Mouse (Mus musculus): ENCODE data around the gene Ccdc125. TPM values are rescaled to one million over a fixed set of nuclear protein-coding genes. Genes with fewer than 3 reads are reported as not detected.
A peak's percentile ranks its signal among the peaks of the same experiment; 100 is the strongest.

Ccdc125 gene
- polyA plus RNA-seq, 1 experiment from 2014 or later: 6.3 TPM

DNA sequence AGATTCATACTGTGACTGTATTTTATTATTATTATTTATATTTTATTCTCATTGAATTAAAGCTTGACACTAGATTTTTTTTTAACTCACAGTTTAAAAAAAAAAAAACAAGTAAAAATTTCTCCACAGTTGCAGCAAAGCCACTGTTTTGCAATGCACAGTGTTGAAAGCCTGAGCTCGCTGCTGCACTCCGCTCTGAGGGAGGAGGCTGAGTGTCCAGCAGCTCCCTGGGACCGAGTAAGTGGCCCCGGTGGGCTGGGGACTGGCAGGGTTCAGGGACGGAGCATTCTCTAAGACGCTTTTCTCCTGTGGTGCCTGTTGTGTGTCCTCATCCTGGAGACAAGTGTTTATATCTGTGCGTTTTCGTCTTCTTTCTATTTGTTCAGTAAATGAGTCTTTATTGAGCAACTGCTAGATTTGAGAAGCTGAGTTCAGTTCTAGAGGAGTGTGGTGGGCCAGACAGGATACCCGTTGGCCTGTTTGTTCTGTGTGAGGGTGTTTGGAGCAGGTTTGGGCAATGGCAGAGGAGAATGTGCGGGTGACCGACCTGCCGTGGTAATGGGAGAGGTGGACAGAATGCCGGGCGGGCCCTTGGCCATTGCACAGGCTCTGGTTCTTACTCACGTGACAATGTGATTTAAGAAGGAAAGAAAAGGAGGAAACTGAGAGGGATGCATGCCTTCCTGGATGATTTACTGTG lies 6.6 kb downstream of the Ccdc125 start:
- H3K27me3 ChIP-seq: no peaks in the 10 kb centered on the region
- no peak for ATAC-seq (replicated peaks; ENCODE audit: low FRiP score)
- H3K4me2 ChIP-seq: no peak overlapping the region
- H3K4me3 ChIP-seq (replicated peaks): no peak overlapping the region
- no peaks in the 10 kb centered on the region for H3K4me1 ChIP-seq
- H3K36me3 ChIP-seq: peaks cover 4% of the 10 kb centered on the region; the same call in 1 of the 2 replicates
- no peaks in the 10 kb centered on the region for H3K9me3 ChIP-seq (replicated peaks)
- H3K9ac ChIP-seq: no peak overlapping the region
- 77% methylated on average over 15 of the region's 15 CpGs for WGBS
- no peak overlapping the region for H3K27ac ChIP-seq

DNA sequence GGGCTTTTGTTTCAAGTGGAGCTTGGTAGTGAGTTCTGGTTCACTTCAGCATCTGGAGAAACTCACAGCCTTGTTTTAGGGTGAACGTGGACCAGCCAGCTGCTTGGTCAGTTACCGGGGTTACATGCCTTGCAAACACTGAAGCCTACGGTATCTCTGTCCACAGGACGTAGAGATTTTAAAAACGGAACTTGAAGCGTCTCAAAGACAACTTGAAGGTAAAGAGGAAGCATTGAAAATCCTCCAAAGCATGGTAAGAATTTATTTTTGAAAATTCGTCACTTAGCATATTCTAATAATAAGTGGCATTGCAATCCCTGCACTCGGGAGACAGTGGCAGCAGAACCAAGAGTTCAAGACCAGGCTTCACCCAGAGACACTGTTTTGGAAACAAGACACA lies 12.1 kb downstream of the Ccdc125 start:
- H3K36me3 ChIP-seq: no peaks in the 10 kb centered on the region
- H3K9ac ChIP-seq: no peak overlapping the region
- H3K4me1 ChIP-seq: no peaks in the 10 kb centered on the region
- no peak overlapping the region for H3K27ac ChIP-seq
- no peaks in the 10 kb centered on the region for H3K27me3 ChIP-seq
- no peak overlapping the region for H3K4me3 ChIP-seq (replicated peaks)
- no peaks in the 10 kb centered on the region for H3K9me3 ChIP-seq (replicated peaks)
- no peak for ATAC-seq (replicated peaks; ENCODE audit: low FRiP score)
- H3K4me2 ChIP-seq: no peak overlapping the region
- WGBS: 88% methylated on average over 8 of the region's 8 CpGs

GRCm38 (mm10) chr13:100682837-100683236 lies 13.3 kb downstream of the Ccdc125 start:
- Histone ChIP-seq H3K36me3 (no peaks in the 10 kb centered on the region), H3K4me2 (no peak overlapping the region), H3K4me1 (no peaks in the 10 kb centered on the region), H3K27ac (no peak overlapping the region), H3K27me3 (no peaks in the 10 kb centered on the region), H3K4me3 (replicated peaks) (no peak overlapping the region), H3K9me3 (replicated peaks) (no peaks in the 10 kb centered on the region), H3K9ac (no peak overlapping the region)
- ATAC-seq (replicated peaks; ENCODE audit: low FRiP score): no peak
- WGBS: 67% methylated on average over 2 of the region's 2 CpGs

DNA sequence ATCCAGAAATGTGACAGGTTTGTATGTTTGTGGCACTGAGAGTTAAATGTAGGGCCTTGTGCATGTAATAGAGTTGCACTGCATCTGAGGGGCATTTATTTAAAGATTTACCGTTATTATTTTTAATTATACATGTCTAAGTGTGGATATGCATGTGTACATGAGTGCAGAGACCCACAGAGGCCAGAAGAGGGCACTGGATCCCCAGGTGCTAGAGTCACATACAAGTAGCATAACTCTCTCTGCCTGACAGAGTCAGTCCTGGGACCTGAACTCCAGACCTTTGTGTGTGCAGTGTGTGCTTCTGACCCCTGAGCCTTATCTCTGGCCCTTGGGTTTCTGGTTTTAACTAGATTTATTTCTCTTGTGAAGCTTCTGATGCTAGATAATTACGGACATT lies 14.8 kb downstream of the Ccdc125 start:
- Histone ChIP-seq H3K4me3 (replicated peaks) (no peak overlapping the region), H3K27me3 (no peaks in the 10 kb centered on the region), H3K9ac (no peak overlapping the region), H3K4me2 (no peak overlapping the region), H3K27ac (no peak overlapping the region), H3K9me3 (replicated peaks) (no peaks in the 10 kb centered on the region), H3K4me1 (no peaks in the 10 kb centered on the region), H3K36me3 (no peaks in the 10 kb centered on the region)
- no peak for ATAC-seq (replicated peaks; ENCODE audit: low FRiP score)
- 70% methylated on average over 2 of the region's 2 CpGs for WGBS

DNA sequence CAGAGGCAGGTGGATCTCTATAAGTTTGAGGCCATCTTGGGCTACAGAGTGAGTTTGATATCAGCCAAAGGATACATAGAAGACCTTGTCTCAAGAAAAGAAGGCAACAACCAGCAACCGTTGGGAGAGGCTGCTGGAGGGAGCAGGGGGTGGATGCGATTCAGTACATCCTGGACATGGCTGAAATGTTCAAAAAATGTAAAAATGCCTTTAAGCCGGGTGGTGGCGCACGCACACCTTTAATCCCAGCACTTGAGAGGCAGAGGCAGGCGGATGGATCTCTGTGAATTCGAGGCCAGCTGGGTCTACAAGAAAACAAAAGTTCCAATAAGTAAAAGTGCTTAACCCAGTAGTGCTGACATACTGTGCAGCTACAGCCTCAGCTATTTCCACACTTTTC lies 18.0 kb downstream of the Ccdc125 start:
- peaks cover 6% of the 10 kb centered on the region; the same call in 1 of the 2 replicates for H3K36me3 ChIP-seq
- no peak for ATAC-seq (replicated peaks; ENCODE audit: low FRiP score)
- no peaks in the 10 kb centered on the region for H3K4me1 ChIP-seq
- H3K27ac ChIP-seq: no peak overlapping the region
- H3K27me3 ChIP-seq: no peaks in the 10 kb centered on the region
- H3K9ac ChIP-seq: no peak overlapping the region
- no peak overlapping the region for H3K4me3 ChIP-seq (replicated peaks)
- WGBS: 74% methylated on average over 7 of the region's 7 CpGs
- H3K4me2 ChIP-seq: no peak overlapping the region
- no peaks in the 10 kb centered on the region for H3K9me3 ChIP-seq (replicated peaks)

DNA sequence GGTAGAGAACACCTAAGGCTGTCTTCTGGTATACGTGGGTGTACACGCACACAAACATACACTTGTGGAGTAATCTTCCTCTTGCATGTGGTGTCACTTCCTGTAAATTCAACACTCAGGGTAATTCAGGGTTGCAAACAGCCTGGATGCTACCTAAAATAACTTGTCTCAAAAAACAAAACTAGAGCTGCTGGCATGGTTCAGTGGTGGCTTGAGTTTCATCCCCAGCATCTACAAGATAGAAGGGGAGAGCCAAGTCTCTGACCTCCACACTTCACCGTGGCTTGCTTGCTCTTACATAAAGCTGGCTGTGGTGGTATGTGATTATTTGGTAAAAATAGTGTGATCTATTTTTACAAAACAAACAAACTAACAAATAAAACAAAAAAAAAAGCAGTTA lies 28.0 kb downstream of the Ccdc125 start:
- H3K4me3 ChIP-seq (replicated peaks): no peak overlapping the region
- no peak overlapping the region for H3K9ac ChIP-seq
- H3K27me3 ChIP-seq: no peaks in the 10 kb centered on the region
- WGBS: 93% methylated on average over 3 of the region's 3 CpGs
- H3K36me3 ChIP-seq: peaks cover 80% of the 10 kb centered on the region
- H3K4me2 ChIP-seq: no peak overlapping the region
- H3K27ac ChIP-seq: no peak overlapping the region
- H3K4me1 ChIP-seq: no peaks in the 10 kb centered on the region
- no peaks in the 10 kb centered on the region for H3K9me3 ChIP-seq (replicated peaks)
- no peak for ATAC-seq (replicated peaks; ENCODE audit: low FRiP score)

DNA sequence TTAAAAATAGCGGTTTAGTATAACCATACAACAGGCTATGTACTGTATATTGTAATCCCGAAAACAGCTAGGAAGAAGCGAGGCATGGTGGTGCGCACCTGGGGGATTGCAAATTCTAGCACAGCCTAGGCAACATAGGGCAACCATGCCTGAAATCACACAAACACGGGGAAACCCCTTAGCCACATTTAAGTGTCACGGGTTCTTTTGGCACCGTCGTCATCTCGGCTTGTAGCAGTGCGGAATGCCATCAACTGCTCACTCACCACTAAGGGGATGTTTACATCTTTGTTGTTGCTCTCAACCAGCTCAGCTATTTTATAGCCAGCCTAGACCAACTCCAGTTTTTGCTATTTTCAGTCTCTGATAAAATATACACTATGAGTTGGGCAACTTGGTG lies 29.3 kb downstream of the Ccdc125 start:
- no peaks in the 10 kb centered on the region for H3K4me1 ChIP-seq
- no peak overlapping the region for H3K27ac ChIP-seq
- no peak for ATAC-seq (replicated peaks; ENCODE audit: low FRiP score)
- WGBS: 93% methylated on average over 10 of the region's 10 CpGs
- H3K4me3 ChIP-seq (replicated peaks): no peak overlapping the region
- no peaks in the 10 kb centered on the region for H3K27me3 ChIP-seq
- H3K9ac ChIP-seq: no peak overlapping the region
- H3K9me3 ChIP-seq (replicated peaks): no peaks in the 10 kb centered on the region
- no peak overlapping the region for H3K4me2 ChIP-seq
- H3K36me3 ChIP-seq: peaks cover 93% of the 10 kb centered on the region

DNA sequence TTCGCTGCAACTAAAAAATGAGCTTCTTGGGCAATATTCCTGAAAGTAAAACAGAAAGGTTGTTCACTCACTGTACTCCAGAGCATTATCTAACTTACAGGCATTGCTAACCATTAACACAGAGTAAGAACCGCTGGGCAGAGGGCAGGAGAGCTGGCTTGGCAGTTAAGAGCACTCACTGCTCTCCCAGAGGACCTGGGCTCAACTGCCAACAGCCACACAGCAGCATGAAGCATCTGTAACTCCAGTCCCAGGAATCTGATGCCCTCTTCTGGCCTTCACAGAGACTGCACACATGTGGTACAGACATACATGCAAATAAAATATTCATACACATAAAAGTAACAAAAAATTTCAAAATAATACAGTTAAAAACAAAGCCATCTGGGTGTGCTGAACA lies 34.0 kb downstream of the Ccdc125 start:
- no peak overlapping the region for H3K27ac ChIP-seq
- no peaks in the 10 kb centered on the region for H3K27me3 ChIP-seq
- no peak overlapping the region for H3K4me2 ChIP-seq
- H3K9me3 ChIP-seq (replicated peaks): no peaks in the 10 kb centered on the region
- H3K9ac ChIP-seq: no peak overlapping the region
- H3K4me1 ChIP-seq: no peaks in the 10 kb centered on the region
- ATAC-seq (replicated peaks; ENCODE audit: low FRiP score): no peak; the same call in 1 of the 2 replicates
- WGBS: 92% methylated on average over 2 of the region's 2 CpGs
- peaks cover 95% of the 10 kb centered on the region for H3K36me3 ChIP-seq
- H3K4me3 ChIP-seq (replicated peaks): no peak overlapping the region

GRCm38 (mm10) chr13:100706206-100706605 lies 36.7 kb downstream of the Ccdc125 start:
- Histone ChIP-seq H3K27ac (no peak overlapping the region), H3K36me3 (peaks cover 95% of the 10 kb centered on the region), H3K9me3 (replicated peaks) (no peaks in the 10 kb centered on the region), H3K9ac (no peak overlapping the region), H3K4me2 (no peak overlapping the region), H3K4me1 (no peaks in the 10 kb centered on the region), H3K27me3 (no peaks in the 10 kb centered on the region), H3K4me3 (replicated peaks) (no peak overlapping the region)
- WGBS: 96% methylated on average over 7 of the region's 7 CpGs
- no peak for ATAC-seq (replicated peaks; ENCODE audit: low FRiP score)

- no peak overlapping the region for H3K27ac ChIP-seq
- no peak overlapping the region for H3K9ac ChIP-seq
- peaks cover 85% of the 10 kb centered on the region for H3K36me3 ChIP-seq
- no peak overlapping the region for H3K4me3 ChIP-seq (replicated peaks)
- no peak for ATAC-seq (replicated peaks; ENCODE audit: low FRiP score)
- H3K4me1 ChIP-seq: no peaks in the 10 kb centered on the region
- WGBS: 90% methylated on average over 6 of the region's 6 CpGs
- H3K27me3 ChIP-seq: no peaks in the 10 kb centered on the region
- no peak overlapping the region for H3K4me2 ChIP-seq
- no peaks in the 10 kb centered on the region for H3K9me3 ChIP-seq (replicated peaks)
These were observed 46.0 kb downstream of the Ccdc125 start for GRCm38 (mm10) chr13:100715467-100715866.

DNA sequence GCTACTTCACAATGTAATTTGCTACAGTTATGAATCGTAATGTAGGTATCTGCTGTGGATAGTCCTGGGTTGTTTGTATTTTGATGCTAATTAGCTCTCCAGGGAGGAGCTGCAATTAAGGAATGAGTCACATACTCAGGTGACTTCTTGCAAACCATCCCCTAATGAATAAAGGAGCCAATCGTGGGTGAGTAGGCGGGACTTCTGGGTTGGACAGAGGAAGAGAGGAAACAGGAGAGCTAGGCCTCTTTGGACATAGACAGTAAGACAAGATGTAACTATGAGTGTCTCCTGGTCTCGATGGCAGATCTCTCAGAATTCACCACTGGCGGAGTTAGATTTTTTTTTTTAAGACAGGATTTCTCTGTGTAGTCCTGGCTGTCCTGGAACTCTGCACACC lies 52.1 kb downstream of the Ccdc125 start:
- Histone ChIP-seq H3K36me3 (peaks cover 69% of the 10 kb centered on the region), H3K4me1 (peaks cover 14% of the 10 kb centered on the region), H3K9me3 (replicated peaks) (no peaks in the 10 kb centered on the region), H3K4me3 (replicated peaks) (no peak overlapping the region), H3K9ac (no peak overlapping the region), H3K27ac (no peak overlapping the region), H3K27me3 (no peaks in the 10 kb centered on the region), H3K4me2 (no peak overlapping the region)
- 93% methylated on average over 5 of the region's 5 CpGs for WGBS
- no peak for ATAC-seq (replicated peaks; ENCODE audit: low FRiP score)

GRCm38 (mm10) chr13:100724051-100724754 lies 54.7 kb downstream of the Ccdc125 start:
- H3K4me3 ChIP-seq (replicated peaks): no peak overlapping the region
- H3K4me1 ChIP-seq: peaks cover 21% of the 10 kb centered on the region
- H3K4me2 ChIP-seq: peak overlapping the region; percentile 20; the same call in 1 of the 2 replicates
- peaks cover 71% of the 10 kb centered on the region for H3K36me3 ChIP-seq
- ATAC-seq (replicated peaks; ENCODE audit: low FRiP score): peak; percentile 64
- H3K9me3 ChIP-seq (replicated peaks): no peaks in the 10 kb centered on the region
- no peak overlapping the region for H3K9ac ChIP-seq
- WGBS: 60% methylated on average over 7 of the region's 7 CpGs
- H3K27ac ChIP-seq: peak overlapping the region; percentile 62; the same call in 1 of the 2 replicates
- no peaks in the 10 kb centered on the region for H3K27me3 ChIP-seq

Data from kidney, embryonic 15.5 days (tissue).